Mouse (Mus musculus) CH12.LX (cell line): ENCODE measurements around the gene Bnipl.

Source experiments
- CHD1 ChIP-seq: IDR thresholded peaks from 2 replicates; pipeline ENCODE4 v1.6.1; 2012; ENCODE audit warnings: low read depth, low read length, improper control_type of control experiment, inconsistent platforms
- CHD2 ChIP-seq: IDR thresholded peaks from 2 replicates; pipeline ENCODE4 v1.6.1; 2011; ENCODE audit warnings: low read length, improper control_type of control experiment
- CTCF ChIP-seq, 2 experiments: IDR thresholded peaks in 1 of 2; conservative IDR thresholded peaks in 1 of 2; 2 replicates each; pipeline ENCODE4 v1.5.1; 2011 to 2012; ENCODE audit warnings: low read depth in 2 of 2, low read length in 2 of 2, improper control_type of control experiment in 1 of 2, inconsistent platforms in 1 of 2, mild to moderate bottlenecking in 1 of 2, moderate library complexity in 1 of 2
- GABPA ChIP-seq: IDR thresholded peaks from 2 replicates; pipeline ENCODE4 v1.6.1; 2012; ENCODE audit warnings: low read depth, low read length, improper control_type of control experiment, inconsistent platforms; ENCODE audit not compliant: insufficient replicate concordance
- JUND ChIP-seq: conservative IDR thresholded peaks from 2 replicates; pipeline ENCODE4 v1.6.1; 2011; ENCODE audit warnings: low read depth, low read length, improper control_type of control experiment
- MYC ChIP-seq: IDR thresholded peaks from 2 replicates; pipeline ENCODE4 v1.6.1; 2011; ENCODE audit warnings: low read depth, mild to moderate bottlenecking, improper control_type of control experiment, low read length
- NRF1 ChIP-seq: IDR thresholded peaks from 2 replicates; pipeline ENCODE4 v1.6.1; 2014; ENCODE audit warnings: low read depth, mild to moderate bottlenecking, inconsistent platforms, low read length, improper control_type of control experiment, moderate library complexity
- RAD21 ChIP-seq: IDR thresholded peaks from 2 replicates; pipeline ENCODE4 v1.6.1; 2011; ENCODE audit warnings: low read depth, mild to moderate bottlenecking, low read length, improper control_type of control experiment, moderate library complexity
- SIN3A ChIP-seq: IDR thresholded peaks from 2 replicates; pipeline ENCODE4 v1.6.1; 2012; ENCODE audit warnings: low read length, improper control_type of control experiment, inconsistent platforms
- TBP ChIP-seq: conservative IDR thresholded peaks from 2 replicates; pipeline ENCODE4 v1.6.1; 2011; ENCODE audit warnings: low read depth, low read length, improper control_type of control experiment
- USF2 ChIP-seq: conservative IDR thresholded peaks from 2 replicates; pipeline ENCODE4 v1.6.1; 2011; ENCODE audit warnings: low read depth, low read length, improper control_type of control experiment

DNA sequence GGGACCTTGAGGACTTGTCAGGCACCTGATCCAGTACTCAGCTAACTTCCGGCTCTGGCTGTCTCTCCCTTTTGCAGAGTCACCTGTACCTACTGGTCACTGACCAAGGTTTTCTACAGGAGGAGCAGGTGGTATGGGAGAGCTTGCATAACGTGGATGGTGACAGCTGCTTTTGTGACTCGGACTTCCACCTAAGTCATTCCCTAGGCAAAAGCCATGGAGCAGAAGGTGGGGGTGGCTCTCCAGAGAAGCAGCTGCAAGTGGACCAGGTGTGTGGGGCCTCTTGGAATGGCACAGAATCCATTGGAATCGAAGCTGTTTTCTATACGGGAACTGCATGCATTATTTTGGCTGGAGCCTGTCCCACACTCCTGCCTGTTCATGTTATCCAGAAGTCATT lies 43.7 kb upstream of the Bnipl start:
- TF ChIP-seq CTCF (conservative IDR thresholded peaks at IDR 0.05 in 1 of 2, IDR thresholded peaks at IDR 0.05 in 1 of 2; ENCODE audit: low read depth in 2 of 2, low read length in 2 of 2) (no peak), USF2 (no peak), CHD1 (no peak), SIN3A (no peak), JUND (no peak), CHD2 (no peak), RAD21 (no peak), MYC (no peak), GABPA (no peak), NRF1 (no peak), TBP (no peak)
